Mouse (Mus musculus) cerebellum, adult 9-11 months (tissue): ENCODE measurements around the gene Frmd8.

Experiments
- DNase-seq: peaks from one replicate; pipeline ENCODE4 v3.0.0; 2022

Frmd8 gene

DNA sequence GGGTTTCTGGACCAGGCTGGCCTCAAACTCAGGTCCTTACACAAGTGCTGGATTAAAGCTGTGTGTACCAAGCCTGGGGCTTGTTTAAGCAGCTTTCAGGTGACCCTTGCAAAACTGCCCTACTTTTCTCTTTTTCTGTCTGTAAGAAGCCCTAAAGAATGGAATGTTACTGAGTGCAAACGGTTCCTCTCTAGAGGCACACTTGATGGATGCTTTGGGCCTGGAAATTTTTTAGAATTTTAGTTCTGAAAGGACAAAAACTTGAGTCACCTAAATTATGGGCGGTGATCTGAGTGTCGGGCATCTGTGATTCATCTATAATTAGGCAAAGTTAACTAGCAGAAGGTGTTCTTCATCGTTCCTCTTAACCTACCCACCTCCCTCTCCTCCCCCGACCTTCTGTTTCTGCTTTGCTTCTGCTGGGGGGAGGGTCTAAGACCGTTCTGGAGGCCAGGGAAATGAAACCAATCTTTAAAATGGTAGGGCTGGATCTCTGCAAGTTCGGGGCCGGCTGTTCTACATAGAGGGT is 70.6 kb downstream of the Frmd8 start:
- peak; percentile 61 for DNase-seq

DNA sequence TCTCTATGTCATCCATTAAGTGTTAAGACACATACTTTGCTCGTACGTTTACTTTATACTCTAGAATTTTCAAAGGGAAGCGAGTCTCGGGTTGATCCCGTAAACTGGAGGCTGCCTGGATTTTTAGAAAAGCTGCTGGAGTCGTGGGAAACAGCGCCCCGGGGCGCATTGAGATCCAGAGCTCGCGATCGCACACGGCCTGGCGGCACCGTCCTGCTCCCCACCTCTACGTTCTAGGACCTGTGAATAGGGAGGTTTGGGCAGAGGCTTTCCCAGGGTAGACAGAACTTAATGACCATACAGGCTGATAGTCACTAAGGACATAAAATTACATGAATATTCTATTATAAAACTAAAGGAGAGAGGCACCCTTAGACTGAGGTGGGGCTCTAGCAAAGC is 71.2 kb downstream of the Frmd8 start:
- DNase-seq = no peak

- DNase-seq = peak; percentile 99
Observed at GRCm38 (mm10) chr19:5803041-5803880, 71.8 kb downstream of the Frmd8 start.

DNA sequence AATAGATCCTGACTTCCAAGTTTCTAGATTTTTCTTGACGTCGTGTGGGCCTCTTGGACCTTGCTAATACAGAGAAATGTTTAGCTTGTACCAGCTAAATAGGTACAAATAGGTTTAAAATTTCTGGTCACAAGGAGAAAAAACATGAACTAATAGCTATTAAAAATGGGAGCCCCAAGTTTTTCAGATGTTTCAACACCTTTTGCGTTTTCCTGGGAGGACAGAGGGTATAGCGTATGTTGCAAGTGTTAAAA is 72.4 kb downstream of the Frmd8 start:
- no peak for DNase-seq

DNA sequence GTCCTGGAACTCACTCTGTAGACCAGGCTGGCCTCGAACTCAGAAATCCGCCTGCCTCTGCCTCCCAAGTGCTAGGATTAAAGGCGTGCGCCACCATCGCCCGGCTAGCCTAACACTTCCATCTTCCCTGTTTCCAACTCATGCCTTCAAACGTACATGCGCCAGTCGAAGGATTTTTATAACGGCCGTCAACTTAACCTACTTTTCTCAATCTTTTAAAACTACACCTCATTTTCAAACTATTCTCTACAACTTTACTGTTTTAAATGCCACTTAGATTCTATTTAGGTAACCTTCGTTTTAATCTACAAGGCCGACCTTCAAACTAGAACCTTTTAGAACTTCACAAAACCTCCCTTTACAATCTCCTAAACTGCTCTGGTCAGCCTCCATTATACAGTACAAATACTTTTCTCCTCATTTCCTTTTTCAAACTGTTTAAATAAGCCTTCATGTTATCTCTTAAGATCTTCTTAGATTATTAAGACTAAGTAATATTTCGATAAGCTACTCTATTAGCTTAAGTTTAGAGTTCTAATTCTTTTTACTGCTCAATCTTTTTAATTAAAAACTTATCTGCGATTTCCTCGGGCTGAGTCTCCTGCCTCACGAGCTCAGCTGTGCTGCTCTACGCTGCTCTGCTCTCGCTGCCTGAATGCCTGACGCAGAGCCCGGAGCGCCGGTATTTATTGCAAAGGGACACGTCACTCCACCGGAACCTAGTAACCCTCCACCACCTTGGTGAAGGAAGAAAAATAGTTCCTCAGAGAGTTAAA is 72.9 kb downstream of the Frmd8 start:
- DNase-seq = peak; percentile 94

DNA sequence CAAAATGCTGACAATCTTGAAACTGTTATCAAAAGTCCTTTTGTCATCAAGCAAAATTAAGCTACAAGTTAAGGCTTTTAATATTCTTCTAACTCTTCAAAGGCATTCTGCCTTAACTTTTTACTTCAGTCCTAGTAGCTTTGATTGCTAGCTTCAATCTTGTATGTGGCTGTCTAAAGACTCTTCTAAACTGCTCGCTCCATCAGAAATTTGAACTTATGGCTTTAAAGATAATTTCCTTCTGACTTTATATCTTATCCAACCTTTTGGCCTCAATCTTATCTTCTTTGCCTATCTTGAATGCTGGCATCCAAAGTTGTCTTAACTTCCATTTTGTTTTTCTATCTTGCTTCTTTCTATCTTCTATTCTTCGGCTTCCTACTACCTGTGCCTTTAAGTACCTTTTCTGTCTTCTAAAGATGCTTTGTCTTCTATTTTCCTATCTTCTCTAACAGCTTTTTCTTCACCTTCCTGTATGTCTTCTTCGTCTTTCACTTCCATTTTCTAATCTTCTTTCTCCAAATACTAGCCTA is 73.6 kb downstream of the Frmd8 start:
- DNase-seq = no peak

- peak; percentile 53 for DNase-seq
Observed at GRCm38 (mm10) chr19:5800632-5801431, 74.2 kb downstream of the Frmd8 start.

DNA sequence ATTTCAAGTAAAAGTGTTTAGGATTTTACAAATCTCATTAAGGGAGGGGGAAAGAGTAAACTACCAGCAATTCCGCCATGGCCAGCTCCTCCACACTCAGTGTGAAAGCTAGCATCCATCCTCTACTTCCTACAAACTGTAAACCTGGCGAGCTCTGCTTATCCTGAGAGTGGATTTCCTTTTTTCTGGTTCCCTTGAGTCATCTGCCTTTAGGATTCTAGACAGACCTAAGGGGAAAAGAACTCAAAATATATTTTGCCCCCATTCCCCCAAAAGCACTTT is 74.8 kb downstream of the Frmd8 start:
- DNase-seq = no peak
